Mouse (Mus musculus) E14TG2a.4 (cell line): ENCODE measurements at regions not wholly inside any gene's neighbourhood (a gene's known extent, or its start where the extent isn't known, plus 50 kb on each side); places are given as distances from the start of the nearest gene placed in this dataset.

Source experiments
- CTCF ChIP-seq: conservative IDR thresholded peaks from 2 replicates; pipeline ENCODE4 v1.5.1; 2014; ENCODE audit warnings: low read length
- POU5F1 ChIP-seq: IDR thresholded peaks from 2 replicates; pipeline ENCODE4 v1.6.1; 2014; ENCODE audit warnings: low read length, borderline replicate concordance

GRCm38 (mm10) chr7:113642540-113642939, 123.3 kb upstream of the Spon1 start:
- TF ChIP-seq CTCF: no peak
- TF ChIP-seq POU5F1: no peak
